Mouse (Mus musculus) kidney, adult 2 months (tissue): ENCODE results near the gene Tgfbr1.

Experiments
- CTCF ChIP-seq: fragments of 200-500 bp; conservative IDR thresholded peaks from 2 replicates; pipeline ENCODE4 v1.5.1; 2011; ENCODE audit warnings: low read depth, mild to moderate bottlenecking, control low read depth, low read length, moderate library complexity, mixed read lengths; ENCODE audit not compliant: insufficient read depth, insufficient read length
- POLR2A ChIP-seq: fragments of 200-500 bp; IDR thresholded peaks from one replicate; pipeline ENCODE4 v1.6.1; 2011; ENCODE audit warnings: low read depth, low read length, control low read depth

GRCm38 (mm10) chr4:47349759-47350158, 3.3 kb upstream of the Tgfbr1 start:
- no peak for TF ChIP-seq CTCF
- TF ChIP-seq POLR2A: no peak
